Mouse (Mus musculus) liver, embryonic 13.5 days (tissue): ENCODE results near the gene Olfr213. TPM values are rescaled to one million over a fixed set of nuclear protein-coding genes. Genes with fewer than 3 reads are reported as not detected.
"Not testable (repeated sequence)": the region's sequence is repeated elsewhere in the genome, so short reads cannot be mapped to it uniquely, and the experiment has no call there.

Experiments used
- ATAC-seq: fragments of 200-750 bp; cut with Nextera tagmentation; 2 replicates; pipeline ENCODE4 v1.8.0; 2017; ENCODE audit warnings: low read depth, mild to moderate bottlenecking, moderate number of reproducible peaks, moderate library complexity
- DNase-seq: peaks from one replicate; pipeline ENCODE4 v3.0.0; 2022
- H3K27ac ChIP-seq: fragments of 300-500 bp; sonication (generic); 2 replicates; pipeline ENCODE4 v1.5.1; 2015; ENCODE audit warnings: moderate library complexity, mild to moderate bottlenecking, inconsistent platforms
- H3K27me3 ChIP-seq: fragments of 300-500 bp; sonication (generic); 2 replicates; pipeline ENCODE4 v1.6.1; 2015; ENCODE audit warnings: mild to moderate bottlenecking, inconsistent platforms
- H3K36me3 ChIP-seq: fragments of 300-500 bp; sonication (generic); 2 replicates; pipeline ENCODE4 v1.6.1; 2015; ENCODE audit warnings: mild to moderate bottlenecking, inconsistent platforms
- H3K4me1 ChIP-seq: fragments of 300-500 bp; sonication (generic); replicated peaks from 2 replicates; pipeline ENCODE4 v1.6.1; 2015; ENCODE audit warnings: inconsistent platforms
- H3K4me2 ChIP-seq: fragments of 300-500 bp; sonication (generic); 2 replicates; pipeline ENCODE4 v1.6.1; 2015; ENCODE audit warnings: inconsistent platforms, mild to moderate bottlenecking, moderate library complexity
- H3K4me3 ChIP-seq: fragments of 300-500 bp; sonication (generic); replicated peaks from 2 replicates; pipeline ENCODE4 v1.5.1; 2015; ENCODE audit warnings: mild to moderate bottlenecking, inconsistent platforms
- H3K9ac ChIP-seq: fragments of 300-500 bp; sonication (generic); 2 replicates; pipeline ENCODE4 v1.6.1; 2015; ENCODE audit warnings: mild to moderate bottlenecking, inconsistent platforms
- H3K9me3 ChIP-seq: fragments of 300-500 bp; sonication (generic); replicated peaks from 2 replicates; pipeline ENCODE4 v1.6.1; 2016; ENCODE audit warnings: inconsistent platforms
- WGBS: fragments of 180-500 bp; shearing (Covaris S2); methylation state at CpG from one replicate; pipeline ENCODE4 v1.1.7; 2015; ENCODE audit not compliant: insufficient replicate concordance; 5-methylcytosine and 5-hydroxymethylcytosine counted together
- polyA plus RNA-seq: library from polyadenylated mRNA; unstranded; fragments of >200 nt; fragmentation: Nextera tagmentation; extraction: Ambion mirVana; gene quantifications from 2 replicates; pipeline ENCODE4 v1.2.1, GENCODE M21; 2015

Olfr213 gene
- not detected in 2 replicates for polyA plus RNA-seq

DNA sequence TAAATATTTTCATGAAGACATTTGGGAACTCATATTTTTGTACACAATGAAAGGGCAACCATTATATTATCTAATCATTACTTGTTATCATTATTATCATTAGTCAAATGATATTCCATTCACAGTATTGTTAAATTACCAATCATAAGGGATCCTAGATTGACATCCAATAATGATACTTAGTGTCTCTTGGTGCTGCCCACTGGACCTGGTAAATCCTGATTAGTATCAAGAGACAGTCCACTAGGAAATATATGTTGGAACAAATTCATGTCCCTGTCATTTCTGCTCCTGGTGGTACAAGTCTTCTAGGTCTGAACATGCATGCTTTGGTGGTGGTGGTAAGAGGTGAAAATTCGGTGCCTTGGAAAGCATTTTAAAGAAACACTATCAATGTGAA lies at the start of gene Olfr213:
Gene Olfr213, plus strand, starts transcription at position 301 of the 400 bp plus-strand sequence.
- ATAC-seq = no peak
- no peak within 1 kb of the TSS for H3K4me3 ChIP-seq
- H3K9ac ChIP-seq = no peak within 1 kb of the TSS
- 39% methylated on average over 1 of the region's 1 CpGs for WGBS
- H3K27me3 ChIP-seq = no peaks in the 10 kb centered on the region
- no peak for DNase-seq
- H3K9me3 ChIP-seq = no peaks in the 10 kb centered on the region
- no peak within 1 kb of the TSS for H3K27ac ChIP-seq
- no peaks in the 10 kb centered on the region for H3K36me3 ChIP-seq
- H3K4me1 ChIP-seq = no peaks in the 10 kb centered on the region
- no peak within 1 kb of the TSS for H3K4me2 ChIP-seq

DNA sequence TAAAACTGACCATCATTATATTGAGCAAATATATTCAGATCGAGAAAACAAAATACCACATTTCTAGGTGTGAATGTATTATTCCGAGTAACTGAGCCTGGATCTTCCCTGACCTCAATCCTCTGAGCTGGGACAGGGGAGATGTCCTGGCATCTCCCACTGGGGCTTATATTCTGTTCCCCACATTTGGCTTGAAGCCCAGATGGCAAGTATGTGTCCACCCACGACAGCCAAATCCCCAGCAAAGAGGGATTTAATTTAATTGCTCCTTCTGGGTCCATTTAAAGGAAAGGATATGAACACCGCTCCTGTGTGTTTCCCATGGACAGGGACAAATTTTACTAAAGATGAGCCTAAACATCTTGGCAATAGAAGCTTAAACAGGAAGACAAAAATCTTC lies 49.5 kb upstream of the Olfr213 start, which contains the start of gene Olfr211:
Gene Olfr211, plus strand, starts transcription at position 301 of the 400 bp plus-strand sequence.
- H3K27me3 ChIP-seq = no peaks in the 10 kb centered on the region
- no peaks in the 10 kb centered on the region for H3K9me3 ChIP-seq
- no peak within 1 kb of the TSS for H3K4me3 ChIP-seq
- H3K4me1 ChIP-seq = no peaks in the 10 kb centered on the region
- WGBS = 56% methylated on average over 4 of the region's 4 CpGs
- H3K36me3 ChIP-seq = no peaks in the 10 kb centered on the region
- H3K4me2 ChIP-seq = no peak within 1 kb of the TSS
- no peak within 1 kb of the TSS for H3K27ac ChIP-seq
- ATAC-seq = no peak
- no peak within 1 kb of the TSS for H3K9ac ChIP-seq
- no peak for DNase-seq

DNA sequence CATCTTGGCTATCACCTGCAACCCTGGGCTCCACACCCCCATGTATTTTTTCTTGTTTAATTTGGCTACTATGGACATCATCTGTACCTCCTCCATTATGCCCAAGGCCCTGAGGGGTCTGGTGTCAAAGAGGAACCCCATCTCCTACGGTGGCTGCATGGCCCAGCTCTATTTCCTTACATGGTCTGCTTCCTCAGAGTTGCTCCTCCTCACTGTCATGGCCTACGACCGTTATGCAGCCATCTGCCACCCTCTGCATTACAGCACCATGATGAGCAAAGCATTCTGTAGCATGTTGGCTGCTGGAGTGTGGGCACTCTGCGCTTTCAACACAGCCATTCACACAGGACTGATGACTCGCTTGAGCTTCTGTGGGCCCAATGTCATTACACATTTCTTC lies 44.5 kb upstream of the Olfr213 start:
- no peak overlapping the region for H3K4me2 ChIP-seq
- H3K27me3 ChIP-seq = no peaks in the 10 kb centered on the region
- no peak overlapping the region for H3K9ac ChIP-seq
- DNase-seq = no peak
- no peak overlapping the region for H3K4me3 ChIP-seq
- no peak overlapping the region for H3K27ac ChIP-seq
- H3K4me1 ChIP-seq = no peaks in the 10 kb centered on the region
- 49% methylated on average over 5 of the region's 5 CpGs for WGBS
- H3K9me3 ChIP-seq = no peaks in the 10 kb centered on the region
- H3K36me3 ChIP-seq = no peaks in the 10 kb centered on the region
- ATAC-seq = no peak

DNA sequence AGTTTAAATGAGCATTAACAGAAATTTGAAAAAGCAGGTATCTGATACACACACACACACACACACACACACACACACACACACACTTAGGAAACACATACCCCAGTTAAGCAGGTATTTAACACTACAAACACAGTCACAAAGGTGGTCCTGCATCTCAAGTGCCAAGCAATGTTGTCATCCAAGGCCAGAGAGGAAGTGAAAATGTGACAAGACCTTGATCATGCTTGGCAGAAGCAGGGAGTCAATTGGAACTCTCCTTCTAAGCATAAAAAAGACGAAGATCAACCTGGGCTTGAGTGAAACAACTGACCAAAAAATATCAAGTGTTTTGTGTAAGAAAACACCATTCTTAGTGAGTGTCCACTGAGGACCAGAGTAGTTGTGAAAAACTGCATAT lies 42.3 kb upstream of the Olfr213 start:
- Histone ChIP-seq H3K4me1 (no peaks in the 10 kb centered on the region), H3K27me3 (no peaks in the 10 kb centered on the region), H3K9ac (no peak overlapping the region), H3K27ac (no peak overlapping the region), H3K4me3 (no peak overlapping the region), H3K4me2 (no peak overlapping the region), H3K9me3 (no peaks in the 10 kb centered on the region), H3K36me3 (no peaks in the 10 kb centered on the region)
- ATAC-seq = no peak
- DNase-seq = no peak
- 51% methylated on average over 1 of the region's 1 CpGs for WGBS

DNA sequence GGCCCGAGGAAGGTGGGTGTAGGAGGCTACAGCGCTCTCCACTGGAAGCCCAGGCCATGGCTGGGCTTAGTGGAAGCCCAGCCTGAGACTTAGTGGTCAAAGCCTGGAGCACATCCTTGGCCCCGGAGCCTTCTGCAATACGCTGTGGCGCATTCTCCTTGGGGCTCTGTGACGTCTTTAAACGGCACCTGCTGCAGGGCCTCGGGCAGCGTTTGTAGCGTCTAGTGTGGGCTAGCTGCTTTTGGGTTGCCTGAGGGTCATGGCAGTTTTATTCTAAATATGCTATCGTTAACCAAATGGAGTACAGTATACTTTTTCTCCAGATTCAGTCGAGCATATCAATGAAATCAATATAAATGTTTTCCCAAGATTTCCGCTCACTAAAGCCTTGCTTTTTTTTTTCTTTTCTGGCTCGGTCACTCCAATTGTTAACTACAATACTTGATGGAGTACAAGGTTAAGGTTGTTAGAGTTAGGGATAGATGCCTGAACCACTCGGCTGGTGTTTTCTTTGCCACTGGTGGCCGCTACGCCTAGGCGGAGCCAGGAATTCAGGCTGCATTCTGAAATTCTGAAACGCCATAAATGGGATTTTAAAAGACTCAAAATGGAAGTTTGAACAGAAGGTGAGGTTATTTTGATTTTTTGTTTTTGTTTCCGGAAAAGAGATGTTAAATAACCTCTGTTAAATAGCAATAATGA lies 31.8 kb upstream of the Olfr213 start, which contains the start of gene Olfr212:
Gene Olfr212, plus strand, starts transcription at position 215 of the 702 bp plus-strand sequence.
- not testable (repeated sequence) for H3K27ac ChIP-seq, H3K4me3 ChIP-seq, H3K4me1 ChIP-seq, DNase-seq, H3K4me2 ChIP-seq, H3K9ac ChIP-seq, ATAC-seq, H3K27me3 ChIP-seq, H3K36me3 ChIP-seq
- 77% methylated on average over 20 of the region's 20 CpGs for WGBS
- peaks cover 13% of the 10 kb centered on the region for H3K9me3 ChIP-seq

DNA sequence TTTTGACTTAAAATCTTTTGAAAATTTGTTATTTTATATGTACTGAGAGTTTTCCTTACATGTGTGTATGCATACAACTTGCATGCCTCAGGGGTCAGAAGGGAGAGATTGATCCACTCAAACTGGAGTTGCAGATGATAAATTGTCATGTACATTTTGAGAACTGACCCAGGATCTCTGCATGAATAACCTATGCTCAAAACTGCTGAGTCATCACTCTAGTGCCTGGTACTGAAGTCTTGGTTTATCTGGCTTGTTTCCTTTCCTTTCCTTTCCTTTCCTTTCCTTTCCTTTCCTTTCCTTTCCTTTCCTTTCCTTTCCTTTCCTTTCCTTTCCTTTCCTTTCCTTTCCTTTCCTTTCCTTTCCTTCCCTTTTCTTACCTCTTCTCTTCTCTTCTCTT lies 23.4 kb upstream of the Olfr213 start:
- no peak overlapping the region for H3K4me2 ChIP-seq
- no peaks in the 10 kb centered on the region for H3K27me3 ChIP-seq
- no peak overlapping the region for H3K9ac ChIP-seq
- H3K4me1 ChIP-seq = no peaks in the 10 kb centered on the region
- no peak overlapping the region for H3K4me3 ChIP-seq
- ATAC-seq (no peak), DNase-seq (no peak)
- no peak overlapping the region for H3K27ac ChIP-seq
- no peaks in the 10 kb centered on the region for H3K36me3 ChIP-seq
- H3K9me3 ChIP-seq = no peaks in the 10 kb centered on the region

DNA sequence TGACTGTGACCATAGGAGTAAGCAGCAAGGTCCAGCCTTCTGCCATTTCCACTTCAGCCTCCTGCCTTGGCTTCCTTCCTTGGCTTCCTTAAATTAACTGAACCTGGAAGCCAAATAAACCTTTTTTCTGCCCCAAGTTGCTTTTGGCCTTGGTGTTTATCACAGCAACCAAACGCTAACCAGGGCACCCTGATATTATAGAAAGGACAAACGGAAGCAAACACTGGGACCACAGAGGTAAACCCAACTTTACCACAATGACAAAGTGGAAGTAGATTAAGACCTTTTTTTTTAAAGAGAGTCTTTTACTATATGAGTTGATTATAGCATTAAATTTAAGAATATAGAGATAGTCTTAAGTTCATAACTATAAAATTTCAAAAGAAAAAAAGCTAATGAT lies 4.2 kb downstream of the Olfr213 start:
- H3K9ac ChIP-seq = no peak overlapping the region
- no peaks in the 10 kb centered on the region for H3K36me3 ChIP-seq
- no peaks in the 10 kb centered on the region for H3K4me1 ChIP-seq
- H3K9me3 ChIP-seq = no peaks in the 10 kb centered on the region
- H3K27ac ChIP-seq = no peak overlapping the region
- no peak overlapping the region for H3K4me2 ChIP-seq
- 39% methylated on average over 2 of the region's 2 CpGs for WGBS
- H3K4me3 ChIP-seq = no peak overlapping the region
- H3K27me3 ChIP-seq = no peaks in the 10 kb centered on the region
- DNase-seq = no peak
- ATAC-seq = no peak

DNA sequence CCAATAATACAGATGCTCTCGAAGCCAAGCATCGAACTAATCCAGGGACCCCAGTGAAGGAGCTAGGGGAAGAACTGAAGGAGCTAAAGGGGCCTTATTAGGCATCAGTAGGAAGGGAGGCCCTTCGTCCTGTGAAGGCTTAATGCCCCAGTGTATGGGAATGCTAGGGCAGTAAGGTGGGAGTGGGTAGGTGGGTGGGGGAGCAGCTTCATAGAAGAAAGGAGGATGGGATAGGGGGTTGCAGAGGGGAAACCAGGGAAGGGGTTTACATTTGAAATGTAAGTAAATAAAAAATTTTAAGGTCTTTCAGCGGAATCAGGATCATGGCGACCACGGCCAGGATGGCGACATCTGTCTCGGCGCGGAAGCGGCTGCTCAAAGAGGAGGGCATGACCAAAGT lies 12.6 kb downstream of the Olfr213 start, which contains the start of gene Gm5580:
Gene Gm5580, plus strand, starts transcription at position 301 of the 400 bp plus-strand sequence.
- not testable (repeated sequence) for H3K27me3 ChIP-seq, H3K27ac ChIP-seq, H3K4me3 ChIP-seq, DNase-seq, H3K9me3 ChIP-seq, H3K4me2 ChIP-seq, H3K9ac ChIP-seq, ATAC-seq, H3K4me1 ChIP-seq, H3K36me3 ChIP-seq
- WGBS = 86% methylated on average over 11 of the region's 11 CpGs

DNA sequence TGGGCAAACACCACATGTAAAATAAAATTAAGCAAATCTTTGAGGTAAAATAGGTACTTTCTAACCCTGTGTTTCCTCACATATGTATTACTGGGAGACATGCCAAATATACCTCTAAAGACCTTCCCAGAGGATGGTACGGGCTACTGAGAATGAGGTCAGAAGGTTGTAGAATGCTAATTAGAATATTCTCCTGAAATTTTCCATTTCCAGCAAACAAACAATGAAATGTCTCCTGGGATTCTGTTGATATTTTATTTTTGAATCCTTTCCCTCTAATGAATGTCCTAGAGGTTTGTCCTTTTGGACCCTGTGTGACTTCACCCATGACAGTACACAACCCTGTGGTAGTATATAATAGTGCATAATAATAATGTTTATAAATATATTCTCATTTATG lies 15.7 kb downstream of the Olfr213 start, which contains the start of gene Olfr214:
Gene Olfr214, plus strand, starts transcription at position 301 of the 400 bp plus-strand sequence.
- ATAC-seq = no peak
- Histone ChIP-seq H3K27ac (no peak within 1 kb of the TSS), H3K4me2 (no peak within 1 kb of the TSS), H3K9me3 (no peaks in the 10 kb centered on the region), H3K4me3 (no peak within 1 kb of the TSS), H3K4me1 (no peaks in the 10 kb centered on the region), H3K36me3 (no peaks in the 10 kb centered on the region), H3K9ac (no peak within 1 kb of the TSS), H3K27me3 (no peaks in the 10 kb centered on the region)
- DNase-seq = no peak
- 69% methylated on average over 1 of the region's 1 CpGs for WGBS

DNA sequence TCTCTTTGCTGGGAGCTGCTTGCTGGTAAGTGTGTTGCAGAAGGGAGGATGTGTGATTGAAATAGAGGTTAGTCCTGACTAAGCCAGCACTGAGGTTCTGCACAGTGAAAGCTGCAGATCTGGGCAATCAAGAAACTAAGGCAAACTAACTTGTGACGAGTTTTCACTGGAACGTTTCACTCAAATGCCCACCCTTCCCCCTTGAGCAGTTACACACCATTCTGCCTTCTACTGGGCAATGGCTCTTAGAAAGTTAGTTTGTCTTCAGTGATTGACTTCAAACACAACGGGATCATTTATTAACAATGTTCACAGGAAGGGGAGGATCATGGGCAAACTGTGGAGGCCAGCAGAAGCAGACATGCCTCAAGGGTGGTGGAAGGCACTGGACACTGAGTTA lies 16.7 kb downstream of the Olfr213 start:
- ATAC-seq (no peak), DNase-seq (no peak)
- Histone ChIP-seq H3K9ac (no peak overlapping the region), H3K36me3 (no peaks in the 10 kb centered on the region), H3K27ac (no peak overlapping the region), H3K27me3 (no peaks in the 10 kb centered on the region), H3K4me2 (no peak overlapping the region), H3K9me3 (no peaks in the 10 kb centered on the region), H3K4me1 (no peaks in the 10 kb centered on the region), H3K4me3 (no peak overlapping the region)
- 45% methylated on average over 3 of the region's 3 CpGs for WGBS

DNA sequence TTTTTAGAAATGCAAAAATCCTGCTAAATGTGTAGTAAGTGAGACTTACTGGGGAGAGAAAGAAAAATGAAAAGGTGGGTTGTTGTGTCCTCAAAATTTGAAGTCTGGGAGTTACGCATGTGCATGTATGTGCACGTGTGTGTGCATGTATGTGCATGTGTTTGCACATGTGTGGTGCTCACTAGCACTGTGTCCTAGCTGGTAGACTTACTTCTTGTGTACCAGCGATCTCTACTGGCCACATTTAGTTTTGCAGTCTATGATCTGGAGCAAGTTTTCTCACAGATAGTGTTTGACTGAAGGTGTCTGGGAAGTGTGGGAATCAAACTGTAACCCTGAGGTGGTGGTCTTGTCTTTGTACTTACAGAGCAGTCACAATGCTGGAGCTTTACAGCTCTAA lies 31.6 kb downstream of the Olfr213 start:
- DNase-seq = no peak
- Histone ChIP-seq H3K9ac (no peak overlapping the region), H3K4me1 (no peaks in the 10 kb centered on the region), H3K9me3 (no peaks in the 10 kb centered on the region), H3K36me3 (no peaks in the 10 kb centered on the region), H3K27ac (no peak overlapping the region), H3K4me2 (no peak overlapping the region), H3K27me3 (no peaks in the 10 kb centered on the region), H3K4me3 (no peak overlapping the region)
- WGBS = 16% methylated on average over 3 of the region's 3 CpGs
- ATAC-seq = no peak

DNA sequence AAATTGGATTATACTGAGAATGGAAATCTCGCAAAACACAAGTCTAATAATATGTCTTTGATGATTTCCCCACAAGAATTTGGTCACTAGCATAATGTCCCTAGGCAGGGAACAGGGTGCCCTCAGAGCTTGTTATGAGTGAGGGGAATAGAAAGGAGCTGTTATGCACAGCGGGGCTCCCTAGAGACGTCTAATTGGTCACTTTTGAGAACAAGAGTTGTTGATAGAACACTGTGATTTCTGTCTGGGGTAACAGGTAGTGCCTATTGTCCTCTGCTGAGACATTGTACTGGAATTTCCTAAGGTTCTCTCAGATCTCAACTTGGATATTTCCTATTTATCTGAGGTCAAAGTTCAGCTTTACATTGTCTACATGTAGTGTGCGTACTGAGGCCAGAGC lies 45.8 kb downstream of the Olfr213 start, which contains the start of gene Olfr215:
Gene Olfr215, minus strand, starts transcription at position 101 of the 400 bp plus-strand sequence.
- no peaks in the 10 kb centered on the region for H3K4me1 ChIP-seq
- 66% methylated on average over 4 of the region's 4 CpGs for WGBS
- no peak within 1 kb of the TSS for H3K4me3 ChIP-seq
- H3K27me3 ChIP-seq = no peaks in the 10 kb centered on the region
- H3K36me3 ChIP-seq = no peaks in the 10 kb centered on the region
- DNase-seq = no peak
- H3K9me3 ChIP-seq = no peaks in the 10 kb centered on the region
- no peak within 1 kb of the TSS for H3K27ac ChIP-seq
- no peak within 1 kb of the TSS for H3K9ac ChIP-seq
- H3K4me2 ChIP-seq = no peak within 1 kb of the TSS
- no peak for ATAC-seq
